Mouse (Mus musculus): ENCODE results near the gene Tirap.

Tirap gene

GRCm38 (mm10) chr9:35199772-35200471 lies at the start of gene Tirap, which contains the start of gene Srpr:
Gene Tirap, minus strand, starts transcription at chr9:35200291.
Gene Srpr, plus strand, starts transcription at chr9:35200175.
- peak; percentile 92 for DNase-seq (ENCODE audit: low spot score)

GRCm38 (mm10) chr9:35249476-35249875 lies 49.4 kb upstream of the Tirap start:
- DNase-seq (ENCODE audit: low spot score) = no peak

GRCm38 (mm10) chr9:35247405-35247804 lies 47.3 kb upstream of the Tirap start:
- DNase-seq (ENCODE audit: low spot score) = no peak

GRCm38 (mm10) chr9:35239734-35240133 lies 39.6 kb upstream of the Tirap start:
- no peak for DNase-seq (ENCODE audit: low spot score)

- peak; percentile 10 for DNase-seq (ENCODE audit: low spot score)
These were observed 39.0 kb upstream of the Tirap start for GRCm38 (mm10) chr9:35238915-35239571.

- no peak for DNase-seq (ENCODE audit: low spot score)
These were observed 38.3 kb upstream of the Tirap start for GRCm38 (mm10) chr9:35238371-35238770.

GRCm38 (mm10) chr9:35235996-35236395 lies 35.9 kb upstream of the Tirap start:
- DNase-seq (ENCODE audit: low spot score) = no peak

- no peak for DNase-seq (ENCODE audit: low spot score)
These were observed 28.6 kb upstream of the Tirap start for GRCm38 (mm10) chr9:35228671-35229070.

- DNase-seq (ENCODE audit: low spot score) = no peak
These were observed 23.4 kb upstream of the Tirap start for GRCm38 (mm10) chr9:35223466-35223865.

- DNase-seq (ENCODE audit: low spot score) = no peak
These were observed 17.9 kb upstream of the Tirap start for GRCm38 (mm10) chr9:35217963-35218362.

- DNase-seq (ENCODE audit: low spot score) = peak; percentile 36
These were observed 11.8 kb upstream of the Tirap start for GRCm38 (mm10) chr9:35211573-35212511.

- DNase-seq (ENCODE audit: low spot score) = peak; percentile 100
These were observed 10.7 kb upstream of the Tirap start, which contains the start of gene Foxred1 for GRCm38 (mm10) chr9:35210542-35211474. Gene Foxred1, minus strand, starts transcription at chr9:35211055.

- no peak for DNase-seq (ENCODE audit: low spot score)
These were observed 4.3 kb upstream of the Tirap start for GRCm38 (mm10) chr9:35204421-35204820.

- DNase-seq (ENCODE audit: low spot score) = no peak
These were observed 3.4 kb upstream of the Tirap start for GRCm38 (mm10) chr9:35203536-35203935.

- DNase-seq (ENCODE audit: low spot score) = no peak
These were observed 504 bp upstream of the Tirap start for GRCm38 (mm10) chr9:35200529-35201060.

GRCm38 (mm10) chr9:35198945-35199771 lies 933 bp downstream of the Tirap start:
- no peak for DNase-seq (ENCODE audit: low spot score)

GRCm38 (mm10) chr9:35198351-35198750 lies 1.7 kb downstream of the Tirap start:
- DNase-seq (ENCODE audit: low spot score) = no peak

- no peak for DNase-seq (ENCODE audit: low spot score)
These were observed 2.5 kb downstream of the Tirap start for GRCm38 (mm10) chr9:35197625-35198024.

- no peak for DNase-seq (ENCODE audit: low spot score)
These were observed 6.0 kb downstream of the Tirap start for GRCm38 (mm10) chr9:35194048-35194447.

GRCm38 (mm10) chr9:35192983-35193542 lies 7.0 kb downstream of the Tirap start:
- no peak for DNase-seq (ENCODE audit: low spot score)

All from embryo, embryonic 10.5 days (tissue).